Mouse (Mus musculus) layer of hippocampus, postnatal 36 days (tissue): ENCODE measurements around the gene Gm3248. TPM values are rescaled to one million over a fixed set of nuclear protein-coding genes. Genes with fewer than 3 reads are reported as not detected.
"Not testable (repeated sequence)": the region's sequence is repeated elsewhere in the genome, so short reads cannot be mapped to it uniquely, and the experiment has no call there.

Experiments used
- DNase-seq, 2 experiments: peaks; one replicate each; pipeline ENCODE4 v3.0.0; 2022
- total RNA-seq, 2 experiments: library from RNA; stranded (reverse); gene quantifications; 2 replicates each; pipeline ENCODE4 v1.2.3; 2021

Gm3248 gene
- 1 to 10 TPM; 1.0 to 1.5 TPM for total RNA-seq

DNA sequence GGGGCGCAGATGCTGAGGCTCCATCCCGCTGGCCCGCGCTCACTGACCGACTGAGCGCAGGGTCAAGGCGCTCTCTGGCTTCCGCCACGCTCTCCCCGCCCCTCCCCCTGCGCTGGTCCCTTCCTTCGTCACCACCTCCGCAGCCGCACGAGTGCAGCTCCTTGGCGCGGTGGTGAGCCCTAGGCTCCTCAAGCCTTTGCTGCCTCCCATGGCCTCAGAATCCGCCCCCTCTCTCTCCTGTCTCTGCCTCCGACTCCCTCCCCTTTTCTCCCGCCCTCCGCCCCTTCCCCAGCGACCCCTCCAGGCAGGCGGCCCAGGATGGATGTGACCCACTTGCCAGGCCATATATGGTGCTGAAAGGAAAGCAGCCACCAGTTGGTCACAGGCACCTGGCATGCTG is at the start of gene Gm3248:
TSS of gene Gm3248 (minus strand) at position 111 of the 400 bp plus-strand sequence.
- DNase-seq: peak in 1 of 2 experiments; percentile 7

DNA sequence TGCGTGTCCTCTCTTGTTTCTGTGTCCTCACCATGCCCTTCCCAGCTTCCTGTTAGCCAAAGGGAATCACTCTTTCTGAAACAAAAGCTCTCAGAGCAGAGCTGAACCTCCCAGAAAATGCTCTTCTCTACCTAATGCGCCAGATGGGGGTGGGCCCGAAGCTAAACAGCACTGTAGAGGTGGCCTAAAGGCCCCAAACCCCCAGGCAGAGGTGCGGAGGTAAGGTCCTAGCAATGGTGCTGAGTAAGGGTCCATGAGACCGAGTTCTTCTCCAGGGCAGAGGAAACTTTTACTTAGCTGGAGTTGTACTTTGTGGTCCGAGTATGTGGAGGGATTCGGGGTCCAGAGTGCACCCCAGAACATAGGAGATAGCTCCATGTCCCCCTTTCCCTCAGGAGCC is 25.6 kb upstream of the Gm3248 start:
- peak in 1 of 2 experiments; percentile 4 for DNase-seq

DNA sequence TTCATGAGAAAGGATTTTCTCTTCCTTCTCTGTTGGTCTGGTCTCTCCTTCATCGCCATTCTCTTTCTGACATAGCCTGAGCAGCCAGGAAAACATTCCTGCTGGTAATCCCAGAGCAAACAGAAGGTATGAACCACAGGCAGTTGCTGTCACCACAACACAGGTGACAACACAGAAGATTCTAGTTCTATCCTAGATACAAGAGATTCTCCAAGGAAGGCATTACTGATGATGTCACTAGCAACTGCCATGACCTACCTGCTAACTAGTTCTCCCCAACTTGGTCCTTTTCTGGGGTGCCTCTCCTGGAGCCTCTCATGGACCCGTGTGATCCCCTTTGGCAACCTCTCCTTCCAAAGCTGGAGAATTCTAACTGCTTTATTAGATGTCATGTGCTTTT is 17.5 kb upstream of the Gm3248 start, which contains the start of gene Gm3453:
TSS of gene Gm3453 (minus strand) at position 101 of the 400 bp plus-strand sequence.
- not testable (repeated sequence) for DNase-seq

DNA sequence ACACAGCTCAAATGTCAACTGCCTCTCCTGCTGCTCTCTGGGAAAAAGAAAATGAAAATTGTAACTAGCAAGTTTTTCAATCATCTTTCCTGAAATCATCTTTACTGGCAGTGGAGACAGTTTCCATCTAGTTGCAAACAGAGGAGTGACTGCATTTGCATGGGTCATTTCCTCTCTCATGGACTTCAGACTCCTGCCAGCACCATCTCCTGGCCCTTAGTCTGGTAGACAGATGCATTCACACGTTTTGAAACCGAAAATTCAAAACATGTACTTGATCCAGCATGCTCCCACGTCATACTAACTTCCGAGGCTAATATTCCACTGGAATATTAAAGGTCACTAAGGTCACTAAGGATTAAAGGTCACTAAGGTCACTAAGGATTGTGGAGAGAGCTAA is 896 bp upstream of the Gm3248 start:
- DNase-seq: not testable (repeated sequence)

DNA sequence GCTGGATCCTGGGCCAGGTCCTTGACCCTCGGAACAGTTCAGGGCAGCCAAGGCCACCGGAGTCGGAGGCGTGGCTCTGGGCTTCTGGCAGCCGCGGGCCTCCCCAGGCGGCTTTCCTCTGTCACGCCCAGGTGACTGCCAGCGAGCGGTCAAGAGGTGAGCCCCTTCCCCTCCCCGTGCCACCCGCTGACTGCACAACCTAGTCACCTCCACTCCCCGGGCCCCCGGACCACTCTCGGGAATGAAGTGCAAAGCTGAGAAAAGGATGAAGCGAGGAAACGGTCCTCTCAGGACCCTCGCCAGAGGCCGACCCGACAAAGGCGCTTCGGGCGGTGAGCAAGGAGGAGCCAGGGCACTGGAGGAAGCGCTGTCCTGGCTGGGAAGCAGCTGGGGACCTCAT is 443 bp downstream of the Gm3248 start:
- DNase-seq: peak in 1 of 2 experiments; percentile 6

DNA sequence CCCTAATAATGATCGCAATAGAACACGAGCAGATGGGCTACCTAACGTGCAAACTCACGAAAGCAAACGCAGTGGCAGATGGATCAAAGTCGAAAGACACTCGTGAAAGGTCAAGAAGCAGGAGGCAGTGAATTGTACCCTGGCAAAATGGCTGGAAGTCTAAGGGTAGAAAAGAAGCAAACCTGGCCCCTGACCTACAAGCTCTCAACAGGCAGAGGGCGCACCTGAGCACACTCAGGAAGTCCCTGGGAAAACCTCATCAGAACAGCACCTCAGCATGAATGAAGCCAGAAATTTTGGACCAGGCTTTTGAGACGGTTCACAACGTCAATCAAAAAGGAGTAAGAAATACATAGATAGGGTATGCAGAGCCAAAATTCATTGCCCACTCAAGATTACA is 1.1 kb downstream of the Gm3248 start:
- DNase-seq: peak in 1 of 2 experiments; percentile 6

DNA sequence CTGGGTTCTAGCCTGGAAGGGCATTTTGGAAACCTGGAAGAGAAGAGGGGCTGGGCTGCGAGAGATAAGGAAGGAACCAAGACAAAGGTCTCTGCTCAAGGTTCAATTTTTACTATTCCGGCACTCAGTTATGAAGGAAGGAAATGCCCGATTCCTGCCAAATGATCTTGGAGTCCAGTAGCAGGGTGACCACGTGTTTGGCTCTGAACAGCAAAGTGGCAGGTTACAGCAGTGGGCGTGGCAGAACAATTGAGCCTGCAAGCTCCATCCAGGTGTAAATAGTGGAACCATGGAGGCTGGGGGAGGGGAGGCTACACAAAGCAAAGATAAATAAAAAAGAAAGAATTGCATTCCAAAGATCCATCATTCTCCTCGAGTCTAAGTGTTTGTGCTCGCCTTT is 38.3 kb downstream of the Gm3248 start:
- not testable (repeated sequence) for DNase-seq

DNA sequence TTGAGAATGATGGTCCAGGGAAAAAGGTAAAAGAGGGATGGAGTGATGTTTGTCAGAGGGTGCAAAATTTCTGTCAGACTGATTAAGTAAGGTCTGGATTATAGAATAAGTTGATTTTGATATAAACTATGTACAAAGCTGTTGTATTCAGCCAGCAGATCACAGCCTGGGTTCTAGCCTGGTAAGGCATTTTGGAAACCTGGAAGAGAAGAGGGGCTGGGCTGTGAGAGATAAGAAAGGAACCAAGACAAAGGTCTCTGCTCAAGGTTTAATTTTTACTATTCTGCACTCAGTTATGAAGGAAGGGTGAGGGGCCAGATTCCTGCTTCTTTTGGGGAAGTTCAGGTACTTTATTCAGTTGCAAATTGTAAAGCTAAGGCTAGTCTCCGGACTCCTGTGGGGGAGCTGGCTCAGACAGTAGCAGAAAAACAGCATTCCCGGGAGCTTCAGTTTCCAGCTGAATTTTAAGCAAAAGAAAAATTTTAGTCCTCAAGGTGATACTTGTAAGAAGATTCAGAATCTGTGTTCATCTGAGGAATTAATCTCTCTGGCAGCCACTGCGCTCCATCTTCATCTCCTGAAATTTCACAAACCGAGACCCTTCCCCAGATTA is 43.1 kb downstream of the Gm3248 start:
- not testable (repeated sequence) for DNase-seq

DNA sequence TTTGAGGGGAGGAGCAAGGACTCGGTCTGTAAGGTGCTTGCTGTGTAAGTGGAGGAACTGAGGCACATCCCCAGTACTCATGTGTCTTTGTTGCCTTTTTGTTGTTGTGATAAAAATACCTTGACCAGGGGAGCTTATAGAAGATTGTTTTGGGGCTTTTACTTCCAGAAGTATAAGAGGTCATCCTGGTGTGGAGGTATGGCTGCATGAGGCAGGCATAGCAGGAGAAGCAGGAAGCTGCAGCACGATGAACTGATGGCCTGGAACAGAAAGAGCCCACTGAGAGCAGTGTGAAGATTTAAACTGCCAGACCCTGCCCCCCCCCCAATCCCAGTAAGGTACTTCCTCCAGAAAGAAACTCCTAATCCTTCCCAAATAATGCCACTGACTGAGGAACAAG is 47.8 kb downstream of the Gm3248 start:
- not testable (repeated sequence) for DNase-seq

Other genes starting within 250 kb of the Gm3248 start
- 1 to 10 TPM in 1 of 2 experiments, under 1 TPM in 1; 0.56 to 1.1 TPM for gene Gm3373, start 220.2 kb downstream of the Gm3248 start, total RNA-seq
- gene Gm3383, start 153.8 kb downstream of the Gm3248 start, total RNA-seq: 1 to 10 TPM; 3.3 to 3.8 TPM
- not detected for gene Gm3424, start 131.4 kb downstream of the Gm3248 start, total RNA-seq
- 1 to 10 TPM; 1.0 to 1.1 TPM for gene Gm8237, start 81.4 kb downstream of the Gm3248 start, total RNA-seq
- not detected for gene Gm3453, start 17.4 kb upstream of the Gm3248 start, total RNA-seq
- not detected for gene Gm6337, start 96.5 kb upstream of the Gm3248 start, total RNA-seq
- under 1 TPM in 1 of 2 experiments, not detected in 1; 0.71 TPM for gene Gm8206, start 132.2 kb upstream of the Gm3248 start, total RNA-seq
- 1 to 10 TPM; 1.3 to 1.4 TPM for gene Gm3468, start 146.9 kb upstream of the Gm3248 start, total RNA-seq
- gene Gm3476, start 164.1 kb upstream of the Gm3248 start, total RNA-seq: not detected